ENCODE assay signal across 30 mouse cellular contexts in genomic region chr9:121549010-121549409, GRCm38 (mm10). TPM values are rescaled to one million over a fixed set of nuclear protein-coding genes. Genes with fewer than 3 reads are reported as not detected.
DNase-seq lines count a peak whose midpoint lies in the region; ATAC-seq and TF ChIP-seq lines count a peak whose summit lies in the region.
"Had no signal": no experiment of that assay in that cellular context is flagged by ENCODE, and none has a peak within 500 bp of the region (broad histone marks: within the 10 kb centered on the region; RNA-seq: fewer than 3 reads in every experiment).

No protein-coding gene starts in this region.

- TF ChIP-seq EP300 in MEL (IDR thresholded peaks at IDR 0.05; ENCODE audit: low read depth in 1 of 2, low read length in 2 of 2), result peak; percentile 32 to 37; a peak in 2 of 4 replicates

- TF ChIP-seq RAD21 in MEL (IDR thresholded peaks at IDR 0.05; ENCODE audit: low read depth, low read length), result no peak

- 29% methylated on average over 5 of the region's 5 CpGs for WGBS in intestine, embryonic 15.5 days
- 64% methylated on average over 5 of the region's 5 CpGs for WGBS in kidney, embryonic 16.5 days

- ATAC-seq in intestine, embryonic 15.5 days, result peak; percentile 90
- ATAC-seq in megakaryocyte progenitor cell, adult 5-6 weeks (replicated peaks; ENCODE audit: poor library complexity), result peak; percentile 31; the same call in 1 of the 2 replicates
- no peak for ATAC-seq in granulocyte monocyte progenitor cell, adult 5-6 weeks (replicated peaks; ENCODE audit: poor library complexity, severe bottlenecking)
- no peak for ATAC-seq in kidney, embryonic 16.5 days (ENCODE audit: low FRiP score, low TSS enrichment)
- ATAC-seq: activated CD4-positive, CD25-positive, alpha-beta regulatory T cell, adult 4 months; forebrain, embryonic 13.5 days; forebrain, embryonic 16.5 days; hindbrain, postnatal 0 days; inflammation-experienced regulatory T-cells, adult 6 months had no signal

- H3K79me2 ChIP-seq in MEL (ENCODE audit: control insufficient read depth, insufficient read depth, low read length, poor library complexity), result no peaks in the 10 kb centered on the region

- H3K27me3 ChIP-seq in MEL (ENCODE audit: control insufficient read depth in 1 of 2, insufficient read depth in 2 of 2, low read length in 2 of 2), result peaks cover 0 to 1% of the 10 kb centered on the region in 2 experiments; a peak in 1 of 4 replicates
- H3K27me3 ChIP-seq in intestine, embryonic 15.5 days (replicated peaks), result no peaks in the 10 kb centered on the region
- no peaks in the 10 kb centered on the region for H3K27me3 ChIP-seq in kidney, embryonic 16.5 days (ENCODE audit: insufficient read depth, low read length)
- H3K27me3 ChIP-seq: heart, embryonic 15.5 days had no signal

- H3K4me3 ChIP-seq in MEL (ENCODE audit: control insufficient read depth in 1 of 2, insufficient read depth in 1 of 2, low read depth in 2 of 2, low read length in 2 of 2), result no peak overlapping the region
- H3K4me3 ChIP-seq in intestine, embryonic 15.5 days (replicated peaks), result no peak overlapping the region
- no peak overlapping the region for H3K4me3 ChIP-seq in kidney, embryonic 16.5 days (ENCODE audit: low read length)
- H3K4me3 ChIP-seq: forebrain, embryonic 10.5 days; forebrain, embryonic 13.5 days; heart, embryonic 12.5 days; heart, embryonic 15.5 days had no signal

- DNase-seq in MEL (ENCODE audit: low read depth, low spot score), result peak; percentile 9
- DNase-seq in yolk sac, embryonic 10.5 days (ENCODE audit: low spot score), result peak; percentile 13
- DNase-seq in left cerebral cortex, adult 11 months (ENCODE audit: low spot score), result no peak
- no peak for DNase-seq in T-cell, adult 2 months (ENCODE audit: low spot score)
- DNase-seq: adrenal gland, postnatal 10 days; adrenal gland, postnatal 36 days; cerebellum, adult 11-12 months; cerebellum, adult 8-10 months; cerebellum, postnatal 10 days; cerebellum, postnatal 36 days; gastrocnemius, postnatal 10 days; gastrocnemius, postnatal 36 days; heart, adult 11 months; heart, postnatal 10 days; heart, postnatal 36 days had no signal

- H3K4me2 ChIP-seq in intestine, embryonic 15.5 days (replicated peaks), result no peak overlapping the region
- no peak overlapping the region for H3K4me2 ChIP-seq in kidney, embryonic 16.5 days (replicated peaks; ENCODE audit: low read depth, low read length)
- H3K4me2 ChIP-seq: forebrain, embryonic 13.5 days; heart, embryonic 12.5 days; heart, embryonic 15.5 days; hindbrain, embryonic 14.5 days had no signal

- peaks cover 0 to 10% of the 10 kb centered on the region in 2 experiments; a peak in 2 of 4 replicates for H3K4me1 ChIP-seq in MEL (ENCODE audit: control insufficient read depth in 1 of 2, insufficient read depth in 2 of 2, low read length in 2 of 2)
- H3K4me1 ChIP-seq in intestine, embryonic 15.5 days (replicated peaks), result peaks cover 5% of the 10 kb centered on the region; the same call in 1 of the 2 replicates
- H3K4me1 ChIP-seq in kidney, embryonic 16.5 days (ENCODE audit: insufficient read depth, low read length), result peaks cover 4% of the 10 kb centered on the region; the same call in 1 of the 2 replicates
- H3K4me1 ChIP-seq: heart, embryonic 15.5 days had no signal

- no peaks in the 10 kb centered on the region for H3K9me3 ChIP-seq in MEL (replicated peaks; ENCODE audit: insufficient read depth, low read length)
- H3K9me3 ChIP-seq in intestine, embryonic 15.5 days, result no peaks in the 10 kb centered on the region
- H3K9me3 ChIP-seq in kidney, embryonic 16.5 days (ENCODE audit: low read length), result no peaks in the 10 kb centered on the region
- H3K9me3 ChIP-seq: forebrain, embryonic 10.5 days; forebrain, embryonic 13.5 days; heart, embryonic 15.5 days had no signal

- no peak overlapping the region for H3K27ac ChIP-seq in MEL (ENCODE audit: control insufficient read depth, low read depth, low read length)
- 0 out of 2 replicates have a peak overlapping the region, but pooled peaks have one; percentile 49 for H3K27ac ChIP-seq in intestine, embryonic 15.5 days
- no peak overlapping the region for H3K27ac ChIP-seq in kidney, embryonic 16.5 days (ENCODE audit: low read length)
- H3K27ac ChIP-seq: forebrain, embryonic 10.5 days; forebrain, embryonic 13.5 days; heart, embryonic 15.5 days; hindbrain, embryonic 14.5 days; hindbrain, postnatal 0 days had no signal

- TF ChIP-seq POLR2A in MEL (IDR thresholded peaks at IDR 0.05; ENCODE audit: control insufficient read depth in 1 of 2, insufficient read depth in 1 of 2, low read depth in 1 of 2, low read length in 2 of 2, poor library complexity in 1 of 2), result no peak

- no peaks in the 10 kb centered on the region for H3K36me3 ChIP-seq in MEL (ENCODE audit: control insufficient read depth in 1 of 2, insufficient read depth in 2 of 2, low read length in 2 of 2)
- no peaks in the 10 kb centered on the region for H3K36me3 ChIP-seq in intestine, embryonic 15.5 days
- no peaks in the 10 kb centered on the region for H3K36me3 ChIP-seq in kidney, embryonic 16.5 days (ENCODE audit: insufficient read depth, low read length)
- H3K36me3 ChIP-seq: forebrain, embryonic 10.5 days; heart, embryonic 12.5 days; heart, embryonic 15.5 days had no signal

- no peak overlapping the region for H3K9ac ChIP-seq in MEL (ENCODE audit: control insufficient read depth, low read depth, low read length, poor library complexity, severe bottlenecking)
- H3K9ac ChIP-seq in intestine, embryonic 15.5 days, result no peak overlapping the region
- H3K9ac ChIP-seq in kidney, embryonic 16.5 days (replicated peaks; ENCODE audit: low read length), result no peak overlapping the region
- H3K9ac ChIP-seq: forebrain, embryonic 13.5 days; heart, embryonic 12.5 days; heart, embryonic 15.5 days; hindbrain, embryonic 14.5 days had no signal

- no peak for TF ChIP-seq CTCF in MEL (IDR thresholded peaks at IDR 0.05 in 2 of 3, conservative IDR thresholded peaks at IDR 0.05 in 1 of 3; ENCODE audit: control insufficient read depth in 1 of 3, insufficient read depth in 1 of 3, low read depth in 2 of 3, low read length in 3 of 3, poor library complexity in 1 of 3, severe bottlenecking in 1 of 3)

TF ChIP-seq in MEL, 35 proteins besides CTCF, POLR2A, EP300 and RAD21:
- no peak for TF ChIP-seq UBTF (IDR thresholded peaks at IDR 0.05; ENCODE audit: borderline replicate concordance, insufficient read depth, low read depth, low read length)
- peak; percentile 61 for TF ChIP-seq GATA1 (IDR thresholded peaks at IDR 0.05; ENCODE audit: low read depth, low read length)
- 0 out of 2 replicates have a peak, but pooled peaks have one; percentile 7 for TF ChIP-seq TAL1 (IDR thresholded peaks at IDR 0.05; ENCODE audit: low read length)
- TF ChIP-seq TCF12 (IDR thresholded peaks at IDR 0.05; ENCODE audit: low read depth, low read length), result peak; percentile 51; the same call in 1 of the 2 replicates
- no peak for TF ChIP-seq HCFC1 (IDR thresholded peaks at IDR 0.05; ENCODE audit: low read depth, low read length)
- no peak for TF ChIP-seq MXI1 (IDR thresholded peaks at IDR 0.05; ENCODE audit: low read depth, low read length)
- peak; percentile 47; the same call in 1 of the 2 replicates for TF ChIP-seq RCOR1 (IDR thresholded peaks at IDR 0.05; ENCODE audit: low read depth, low read length)
- no peak for TF ChIP-seq ZNF384 (IDR thresholded peaks at IDR 0.05; ENCODE audit: low read depth, low read length)
- TF ChIP-seq ETS1 (IDR thresholded peaks at IDR 0.05; ENCODE audit: low read depth, low read length), result peak; percentile 43; the same call in 1 of the 2 replicates
TF ChIP-seq in MEL: peak in this region for 5.

RNA-seq across cellular contexts. Expression of gene Cck, which starts 53.5 kb away (rescaled TPM):
- total RNA-seq in MEL (2012; rRNA removed), result not detected in 2 replicates
- not detected for polyA plus RNA-seq in MEL (2012; ENCODE audit: insufficient read depth in 1 of 2, insufficient read length in 2 of 2, low read depth in 1 of 2, low replicate concordance in 2 of 2, missing spikeins in 1 of 2)
- polyA plus RNA-seq in intestine, embryonic 15.5 days (2015; fragmentation: Nextera tagmentation; extraction: Ambion mirVana), result 29.6 and 33.9 TPM in 2 replicates
- total RNA-seq in megakaryocyte progenitor cell, adult 5-6 weeks (2015), result not detected in 2 replicates
- not detected in 2 replicates for total RNA-seq in megakaryocyte progenitor cell, adult 5-6 weeks (2017)
- total RNA-seq in granulocyte monocyte progenitor cell, adult 5-6 weeks (2014; fragmentation: Nextera tagmentation), result not detected in 2 replicates
- not detected in 2 replicates for total RNA-seq in granulocyte monocyte progenitor cell, adult 5-6 weeks (2017)
- 2.8 and 3.6 TPM in 2 replicates for polyA plus RNA-seq in kidney, embryonic 16.5 days (2015; fragmentation: Nextera tagmentation; extraction: Ambion mirVana)
- total RNA-seq: ES-E14; gastrocnemius, adult 18-20 months; heart, postnatal 36 days had no signal
- polyA plus RNA-seq: activated CD4-positive, CD25-positive, alpha-beta regulatory T cell, adult 4 months; inflammation-experienced regulatory T-cells, adult 6 months had no signal

Comparison
In these comparisons a context has a peak if more than half of its experiments do, and no peak if none do; other contexts are left out.
1. DNase-seq: peak in MEL (single experiment) and yolk sac, embryonic 10.5 days (single experiment); none in left cerebral cortex, adult 11 months (single experiment) and T-cell, adult 2 months (single experiment).
2. ATAC-seq: peak in intestine, embryonic 15.5 days (single experiment) and megakaryocyte progenitor cell, adult 5-6 weeks (single experiment); none in granulocyte monocyte progenitor cell, adult 5-6 weeks (single experiment) and kidney, embryonic 16.5 days (single experiment).